Mouse (Mus musculus): ENCODE measurements around the gene Tgfbr2. TPM values are rescaled to one million over a fixed set of nuclear protein-coding genes. Genes with fewer than 3 reads are reported as not detected.

Tgfbr2 gene
- polyA plus RNA-seq, 2 experiments = 3.2 to 4.2 TPM

DNA sequence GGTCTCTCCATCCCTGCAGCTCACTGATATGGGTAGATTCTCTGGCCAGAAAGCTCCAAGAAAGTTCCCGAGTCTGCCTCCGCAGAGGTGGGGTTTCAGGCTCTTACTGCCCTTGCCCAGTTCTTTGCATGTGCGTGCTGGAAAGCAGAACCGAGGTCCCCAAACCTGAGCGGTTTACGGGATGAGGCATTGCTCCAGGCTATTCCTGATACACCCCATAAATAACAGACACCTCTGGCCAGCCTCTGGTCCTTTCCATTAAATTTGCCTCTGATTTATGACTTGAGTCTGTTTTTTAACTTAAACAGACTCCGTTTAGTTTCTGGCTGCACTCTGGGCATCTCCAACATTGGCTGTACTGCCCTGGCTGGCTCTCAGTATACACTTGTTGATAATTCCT, 26.4 kb downstream of the Tgfbr2 start:
- H3K4me1 ChIP-seq (replicated peaks; ENCODE audit: control insufficient read depth in 2 of 2, insufficient read depth in 2 of 2, low read length in 1 of 2) = peaks cover 3 to 31% of the 10 kb centered on the region in 2 experiments
- H3K4me3 ChIP-seq (ENCODE audit: insufficient read depth in 1 of 2, low read depth in 2 of 2, low read length in 2 of 2) = no peak overlapping the region
- H3K27ac ChIP-seq = no peak overlapping the region
- no peaks in the 10 kb centered on the region for H3K27me3 ChIP-seq (ENCODE audit: control insufficient read depth, insufficient read depth, low read length)
- WGBS (ENCODE audit: insufficient replicate concordance) = 76% methylated on average over 7 of the region's 7 CpGs
- no peaks in the 10 kb centered on the region for H3K9me3 ChIP-seq (ENCODE audit: control insufficient read depth, low read length)
- no peak for TF ChIP-seq CTCF (IDR thresholded peaks at IDR 0.05; ENCODE audit: low read depth)
- TF ChIP-seq EP300 (IDR thresholded peaks at IDR 0.05; ENCODE audit: low read depth) = no peak
- DNase-seq (ENCODE audit: low read depth in 3 of 3, low spot score in 3 of 3) (no peak), ATAC-seq (ENCODE audit: insufficient read depth) (no peak)
- H3K4me2 ChIP-seq (ENCODE audit: low read depth) = no peak overlapping the region
- no peaks in the 10 kb centered on the region for H3K36me3 ChIP-seq (replicated peaks; ENCODE audit: control insufficient read depth, insufficient read depth, low read depth)
- H3K9ac ChIP-seq (replicated peaks) = no peak overlapping the region

- Histone ChIP-seq H3K27me3 (ENCODE audit: control insufficient read depth, insufficient read depth, low read length) (no peaks in the 10 kb centered on the region), H3K27ac (no peak overlapping the region), H3K4me2 (ENCODE audit: low read depth) (no peak overlapping the region), H3K9me3 (ENCODE audit: control insufficient read depth, low read length) (no peaks in the 10 kb centered on the region), H3K4me3 (ENCODE audit: insufficient read depth in 1 of 2, low read depth in 2 of 2, low read length in 2 of 2) (no peak overlapping the region), H3K9ac (replicated peaks) (no peak overlapping the region), H3K36me3 (replicated peaks; ENCODE audit: control insufficient read depth, insufficient read depth, low read depth) (no peaks in the 10 kb centered on the region), H3K4me1 (replicated peaks; ENCODE audit: control insufficient read depth in 2 of 2, insufficient read depth in 2 of 2, low read length in 1 of 2) (peaks cover 3 to 23% of the 10 kb centered on the region in 2 experiments)
- TF ChIP-seq CTCF (IDR thresholded peaks at IDR 0.05; ENCODE audit: low read depth) (no peak), EP300 (IDR thresholded peaks at IDR 0.05; ENCODE audit: low read depth) (no peak)
- DNase-seq (ENCODE audit: low read depth in 3 of 3, low spot score in 3 of 3) (no peak), ATAC-seq (ENCODE audit: insufficient read depth) (no peak)
- 19% methylated on average over 9 of the region's 9 CpGs for WGBS (ENCODE audit: insufficient replicate concordance)
Observed at GRCm38 (mm10) chr9:116146235-116146634, 28.9 kb downstream of the Tgfbr2 start.

DNA sequence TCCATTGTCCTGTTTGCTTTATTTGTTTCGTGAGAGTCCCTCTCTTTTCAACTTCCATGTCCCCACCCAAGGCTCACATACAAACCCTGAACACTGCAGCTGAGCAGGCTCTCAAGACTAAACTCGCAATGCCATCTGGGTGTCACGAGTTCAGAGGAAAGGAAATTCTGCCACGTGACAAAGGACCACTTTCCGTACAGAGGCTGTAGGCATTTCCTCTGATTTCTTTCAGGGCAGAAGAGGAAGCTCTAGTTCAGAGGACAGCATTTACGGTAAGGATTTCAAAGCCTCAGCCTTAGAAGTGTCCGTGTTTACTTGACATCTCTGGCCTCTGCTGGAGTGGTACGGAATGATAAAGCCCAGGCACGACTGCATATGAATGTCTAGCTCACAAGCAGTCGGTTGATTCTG, 29.9 kb downstream of the Tgfbr2 start:
- Histone ChIP-seq H3K27me3 (ENCODE audit: control insufficient read depth, insufficient read depth, low read length) (no peaks in the 10 kb centered on the region), H3K4me2 (ENCODE audit: low read depth) (peak overlapping the region; percentile 8; the same call in 1 of the 2 replicates), H3K36me3 (replicated peaks; ENCODE audit: control insufficient read depth, insufficient read depth, low read depth) (no peaks in the 10 kb centered on the region), H3K9ac (replicated peaks) (no peak overlapping the region), H3K9me3 (ENCODE audit: control insufficient read depth, low read length) (no peaks in the 10 kb centered on the region), H3K27ac (no peak overlapping the region), H3K4me3 (ENCODE audit: insufficient read depth in 1 of 2, low read depth in 2 of 2, low read length in 2 of 2) (no peak overlapping the region), H3K4me1 (replicated peaks; ENCODE audit: control insufficient read depth in 2 of 2, insufficient read depth in 2 of 2, low read length in 1 of 2) (peaks cover 3 to 22% of the 10 kb centered on the region in 2 experiments)
- TF ChIP-seq EP300 (IDR thresholded peaks at IDR 0.05; ENCODE audit: low read depth) (no peak; the same call in 1 of the 2 replicates), CTCF (IDR thresholded peaks at IDR 0.05; ENCODE audit: low read depth) (no peak)
- no peak for DNase-seq (ENCODE audit: low read depth in 3 of 3, low spot score in 3 of 3)
- 5% methylated on average over 10 of the region's 10 CpGs for WGBS (ENCODE audit: insufficient replicate concordance)
- peak; percentile 39; the same call in 1 of the 2 replicates for ATAC-seq (ENCODE audit: insufficient read depth)

GRCm38 (mm10) chr9:116140422-116140821, 34.7 kb downstream of the Tgfbr2 start:
- no peak overlapping the region for H3K4me3 ChIP-seq (ENCODE audit: insufficient read depth in 1 of 2, low read depth in 2 of 2, low read length in 2 of 2)
- H3K36me3 ChIP-seq (replicated peaks; ENCODE audit: control insufficient read depth, insufficient read depth, low read depth) = no peaks in the 10 kb centered on the region
- no peak overlapping the region for H3K4me2 ChIP-seq (ENCODE audit: low read depth)
- no peaks in the 10 kb centered on the region for H3K9me3 ChIP-seq (ENCODE audit: control insufficient read depth, low read length)
- ATAC-seq (ENCODE audit: insufficient read depth) (no peak), DNase-seq (ENCODE audit: low read depth in 3 of 3, low spot score in 3 of 3) (no peak)
- no peaks in the 10 kb centered on the region for H3K27me3 ChIP-seq (ENCODE audit: control insufficient read depth, insufficient read depth, low read length)
- no peak for TF ChIP-seq CTCF (IDR thresholded peaks at IDR 0.05; ENCODE audit: low read depth)
- no peak for TF ChIP-seq EP300 (IDR thresholded peaks at IDR 0.05; ENCODE audit: low read depth)
- no peak overlapping the region for H3K27ac ChIP-seq
- WGBS (ENCODE audit: insufficient replicate concordance) = 69% methylated on average over 6 of the region's 6 CpGs
- peaks cover 0 to 26% of the 10 kb centered on the region in 2 experiments; a peak in 2 of 4 replicates for H3K4me1 ChIP-seq (replicated peaks; ENCODE audit: control insufficient read depth in 2 of 2, insufficient read depth in 2 of 2, low read length in 1 of 2)
- no peak overlapping the region for H3K9ac ChIP-seq (replicated peaks)

- H3K4me3 ChIP-seq (ENCODE audit: insufficient read depth in 1 of 2, low read depth in 2 of 2, low read length in 2 of 2) = no peak overlapping the region
- no peak overlapping the region for H3K4me2 ChIP-seq (ENCODE audit: low read depth)
- TF ChIP-seq EP300 (IDR thresholded peaks at IDR 0.05; ENCODE audit: low read depth) (no peak), CTCF (IDR thresholded peaks at IDR 0.05; ENCODE audit: low read depth) (no peak)
- H3K27me3 ChIP-seq (ENCODE audit: control insufficient read depth, insufficient read depth, low read length) = no peaks in the 10 kb centered on the region
- H3K9ac ChIP-seq (replicated peaks) = no peak overlapping the region
- H3K36me3 ChIP-seq (replicated peaks; ENCODE audit: control insufficient read depth, insufficient read depth, low read depth) = no peaks in the 10 kb centered on the region
- DNase-seq (ENCODE audit: low read depth in 3 of 3, low spot score in 3 of 3) = no peak
- WGBS (ENCODE audit: insufficient replicate concordance) = 32% methylated on average over 7 of the region's 7 CpGs
- ATAC-seq (ENCODE audit: insufficient read depth) = no peak
- no peaks in the 10 kb centered on the region for H3K9me3 ChIP-seq (ENCODE audit: control insufficient read depth, low read length)
- no peak overlapping the region for H3K27ac ChIP-seq
- H3K4me1 ChIP-seq (replicated peaks; ENCODE audit: control insufficient read depth in 2 of 2, insufficient read depth in 2 of 2, low read length in 1 of 2) = peaks cover 0 to 22% of the 10 kb centered on the region in 2 experiments; a peak in 2 of 4 replicates
Observed at GRCm38 (mm10) chr9:116139549-116139948, 35.6 kb downstream of the Tgfbr2 start.

Data from liver, embryonic 14.5 days (tissue).